Mouse (Mus musculus) limb, embryonic 10.5 days (tissue): Measurements from ENCODE around the gene Hs3st6. TPM values are rescaled to one million over a fixed set of nuclear protein-coding genes. Genes with fewer than 3 reads are reported as not detected.
A peak's percentile ranks its signal among the peaks of the same experiment; 100 is the strongest.
"Not testable (repeated sequence)": the region's sequence is repeated elsewhere in the genome, so short reads cannot be mapped to it uniquely, and the experiment has no call there.

Experiments
- DNase-seq: peaks from one replicate; pipeline ENCODE4 v3.0.0-alpha.2; 2017; ENCODE audit warnings: low spot score
- H3K27ac ChIP-seq: fragments of 300-500 bp; sonication (generic); 2 replicates; pipeline ENCODE4 v1.5.1; 2016; ENCODE audit warnings: mild to moderate bottlenecking
- H3K27me3 ChIP-seq: fragments of 300-500 bp; sonication (generic); 2 replicates; pipeline ENCODE4 v1.6.1; 2016; ENCODE audit warnings: low read depth, mild to moderate bottlenecking; ENCODE audit not compliant: poor library complexity, severe bottlenecking
- H3K36me3 ChIP-seq: fragments of 300-500 bp; sonication (generic); 2 replicates; pipeline ENCODE4 v1.6.1; 2016; ENCODE audit warnings: mild to moderate bottlenecking, moderate library complexity
- H3K4me1 ChIP-seq: fragments of 300-500 bp; sonication (generic); 2 replicates; pipeline ENCODE4 v1.6.1; 2016
- H3K4me3 ChIP-seq: fragments of 300-500 bp; sonication (generic); 2 replicates; pipeline ENCODE4 v1.5.1; 2016; ENCODE audit warnings: mild to moderate bottlenecking, moderate library complexity
- H3K9me3 ChIP-seq: fragments of 300-500 bp; sonication (generic); replicated peaks from 2 replicates; pipeline ENCODE4 v1.6.1; 2016; ENCODE audit warnings: mild to moderate bottlenecking
- WGBS: fragments of 180-500 bp; shearing (Covaris S2); methylation state at CpG from one replicate; pipeline ENCODE4 v1.1.7; 2016; 5-methylcytosine and 5-hydroxymethylcytosine counted together
- polyA plus RNA-seq: library from polyadenylated mRNA; unstranded; fragments of >200 nt; fragmentation: Nextera tagmentation; extraction: Ambion mirVana; gene quantifications from 2 replicates; pipeline ENCODE4 v1.2.1, GENCODE M21; 2016

Gene Hs3st6
- polyA plus RNA-seq, 1 experiment from 2014 or later, result 3.2 TPM

DNA sequence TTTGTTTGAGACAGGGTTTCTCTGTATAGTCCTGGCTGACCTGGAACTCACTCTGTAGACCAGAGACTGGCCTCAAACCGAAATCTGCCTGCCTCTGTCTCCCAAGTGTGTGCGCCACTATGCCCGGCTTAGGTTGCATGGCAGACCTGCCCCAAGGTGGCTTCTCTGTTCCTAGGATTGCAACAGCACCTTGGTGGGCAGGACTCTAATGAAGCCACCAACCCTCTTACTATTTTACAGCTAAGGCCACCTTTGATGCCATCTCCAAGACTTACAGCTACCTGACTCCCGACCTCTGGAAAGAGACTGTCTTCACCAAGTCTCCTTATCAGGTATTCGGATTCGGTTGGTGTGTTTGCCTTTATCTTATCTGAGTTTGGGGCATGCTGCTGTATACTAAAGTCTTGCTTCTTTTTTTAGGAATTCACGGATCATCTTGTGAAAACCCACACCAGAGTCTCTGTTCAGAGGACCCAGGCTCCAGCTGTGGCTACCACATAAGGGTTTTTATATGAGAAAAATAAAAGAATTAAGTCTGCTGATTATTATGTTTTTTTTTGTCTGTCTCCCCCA is 31.3 kb upstream of the Hs3st6 start:
- Histone ChIP-seq H3K4me3 (peak overlapping the region; percentile 77), H3K4me1 (peaks cover 32% of the 10 kb centered on the region), H3K36me3 (peaks cover 44% of the 10 kb centered on the region)
- not testable (repeated sequence) for H3K9me3 ChIP-seq, H3K27ac ChIP-seq, DNase-seq, H3K27me3 ChIP-seq
- 64% methylated on average over 7 of the region's 7 CpGs for WGBS

DNA sequence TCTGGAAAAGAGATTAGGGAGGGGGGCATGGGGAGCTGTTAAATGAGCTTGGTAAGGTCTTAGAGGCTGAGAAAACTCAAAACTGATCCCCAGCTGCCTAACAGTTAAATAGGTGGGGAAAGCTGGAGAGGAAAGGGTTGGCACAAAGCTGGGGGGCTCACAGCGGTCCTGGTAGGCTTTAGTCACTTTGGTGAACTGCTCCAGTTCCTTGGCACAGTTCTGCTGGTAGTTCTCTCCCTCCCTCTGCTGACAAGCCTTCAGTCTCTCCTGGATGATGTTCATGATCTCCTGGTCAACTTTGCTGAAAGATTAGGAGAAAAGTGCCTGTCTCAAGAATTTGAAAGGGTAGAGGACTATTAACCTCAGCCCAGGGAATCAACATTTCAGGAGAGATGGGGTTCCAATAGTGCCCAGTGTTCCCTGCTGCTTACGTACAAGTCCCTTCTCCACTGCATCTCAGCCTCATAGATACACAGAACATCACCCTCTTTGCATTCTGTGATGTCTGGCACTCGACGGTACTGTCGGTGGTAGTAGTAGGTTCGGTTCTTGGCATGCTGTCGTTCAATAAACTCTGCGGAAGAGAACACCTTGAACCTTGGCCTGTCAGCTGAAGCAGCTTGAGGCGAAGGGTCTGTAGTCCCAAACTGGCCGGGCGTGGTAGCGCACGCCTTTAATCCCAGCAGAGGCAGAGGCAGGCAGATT is 30.4 kb upstream of the Hs3st6 start:
- peaks cover 35% of the 10 kb centered on the region for H3K36me3 ChIP-seq
- 33% methylated on average over 13 of the region's 13 CpGs for WGBS
- no peak for DNase-seq

DNA sequence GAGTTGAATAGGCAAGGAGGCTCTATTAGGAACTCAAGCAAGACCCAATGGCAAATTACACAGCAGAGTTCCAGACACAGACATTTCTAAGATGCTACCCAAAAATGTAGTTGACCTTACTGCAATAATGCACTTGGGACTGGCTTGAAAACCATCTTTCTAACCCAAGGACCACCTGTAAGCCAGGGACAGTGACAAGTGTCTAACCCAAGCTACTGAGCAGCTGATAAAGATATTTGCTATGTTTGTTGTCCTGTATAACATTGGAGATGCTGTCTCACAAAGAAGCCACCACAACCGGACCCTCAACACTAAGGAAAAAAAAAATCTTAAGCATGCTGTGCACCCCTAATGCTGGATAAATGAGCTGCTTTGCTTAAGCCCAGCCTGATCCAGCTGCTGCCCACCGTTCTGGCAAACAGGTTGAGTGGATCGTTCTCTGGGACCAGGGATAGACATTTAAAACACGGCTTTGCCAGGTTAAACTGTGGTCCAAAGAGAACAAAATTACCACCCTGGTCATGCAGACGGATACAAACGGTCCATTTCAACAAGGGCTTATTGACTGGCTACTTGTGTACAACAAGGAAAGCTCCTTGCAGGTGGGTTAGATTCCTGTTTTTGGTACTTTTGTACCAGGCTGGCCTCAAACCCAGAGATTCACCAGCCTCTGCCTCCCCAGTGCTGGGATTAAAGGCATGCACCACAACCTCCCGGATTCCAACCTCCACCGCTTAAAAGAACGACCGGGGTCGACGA is 29.5 kb upstream of the Hs3st6 start:
- H3K27ac ChIP-seq, result peak overlapping the region; percentile 81
- WGBS, result 4% methylated on average over 12 of the region's 12 CpGs
- H3K27me3 ChIP-seq, result no peaks in the 10 kb centered on the region
- H3K4me1 ChIP-seq, result peaks cover 36% of the 10 kb centered on the region
- no peaks in the 10 kb centered on the region for H3K9me3 ChIP-seq
- peaks cover 25% of the 10 kb centered on the region for H3K36me3 ChIP-seq
- no peak for DNase-seq
- peak overlapping the region; percentile 77 for H3K4me3 ChIP-seq

More for the DNA sequence above, 30.4 kb upstream of the Hs3st6 start:
- H3K4me3 ChIP-seq, result peak overlapping the region; percentile 77
- no peaks in the 10 kb centered on the region for H3K27me3 ChIP-seq
- H3K4me1 ChIP-seq, result peaks cover 32% of the 10 kb centered on the region
- H3K9me3 ChIP-seq, result no peaks in the 10 kb centered on the region
- H3K27ac ChIP-seq, result no peak overlapping the region

DNA sequence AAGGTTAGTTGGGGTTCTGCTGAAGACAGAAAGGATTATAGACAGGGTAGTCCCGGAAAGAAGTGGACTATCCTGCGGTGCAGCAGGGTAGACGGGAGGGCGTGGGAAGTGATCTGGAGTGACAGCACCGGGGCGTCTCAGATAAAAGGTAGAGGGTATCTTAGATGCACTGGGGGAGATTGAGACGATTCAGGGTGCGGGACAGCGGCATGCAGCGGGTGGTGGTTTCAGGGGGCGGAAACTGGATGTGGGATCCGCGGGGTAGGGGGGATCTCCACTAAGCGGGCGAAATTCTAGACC is 29.0 kb upstream of the Hs3st6 start:
- H3K27ac ChIP-seq, result peak overlapping the region; percentile 81
- no peaks in the 10 kb centered on the region for H3K27me3 ChIP-seq
- H3K36me3 ChIP-seq, result peaks cover 21% of the 10 kb centered on the region
- peaks cover 34% of the 10 kb centered on the region for H3K4me1 ChIP-seq
- under 1% methylated on average over 15 of the region's 15 CpGs for WGBS
- DNase-seq, result no peak
- H3K4me3 ChIP-seq, result peak overlapping the region; percentile 77
- no peaks in the 10 kb centered on the region for H3K9me3 ChIP-seq

DNA sequence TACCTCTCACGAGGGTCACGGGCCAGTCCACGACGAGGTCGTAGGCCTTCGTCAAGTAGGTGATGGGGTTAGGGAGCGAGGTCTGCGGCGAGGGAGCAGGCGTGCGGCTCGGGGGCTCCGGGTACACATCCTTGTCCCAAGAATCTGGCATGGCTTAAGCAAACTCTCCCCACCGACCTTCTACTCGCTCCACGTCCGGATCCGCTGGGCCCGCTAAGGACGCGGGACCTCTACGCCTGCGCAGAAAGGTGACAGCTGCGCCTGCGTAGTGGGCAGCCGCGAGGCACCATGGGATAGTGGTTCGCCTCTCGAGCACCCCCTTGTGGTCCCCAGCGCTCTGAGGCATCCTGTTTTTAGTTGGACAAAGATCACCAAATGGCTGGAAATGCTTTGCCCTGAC is 28.6 kb upstream of the Hs3st6 start, which contains the start of gene Ndufb10:
Ndufb10 (minus strand) TSS at position 295 of the 400 bp plus-strand sequence.
- peak within 1 kb of the TSS; percentile 81 for H3K27ac ChIP-seq
- no peaks in the 10 kb centered on the region for H3K27me3 ChIP-seq
- DNase-seq, result peak; percentile 99
- H3K36me3 ChIP-seq, result peaks cover 21% of the 10 kb centered on the region
- H3K9me3 ChIP-seq, result no peaks in the 10 kb centered on the region
- peaks cover 32% of the 10 kb centered on the region for H3K4me1 ChIP-seq
- peak within 1 kb of the TSS; percentile 77 for H3K4me3 ChIP-seq
- under 1% methylated on average over 30 of the region's 30 CpGs for WGBS

DNA sequence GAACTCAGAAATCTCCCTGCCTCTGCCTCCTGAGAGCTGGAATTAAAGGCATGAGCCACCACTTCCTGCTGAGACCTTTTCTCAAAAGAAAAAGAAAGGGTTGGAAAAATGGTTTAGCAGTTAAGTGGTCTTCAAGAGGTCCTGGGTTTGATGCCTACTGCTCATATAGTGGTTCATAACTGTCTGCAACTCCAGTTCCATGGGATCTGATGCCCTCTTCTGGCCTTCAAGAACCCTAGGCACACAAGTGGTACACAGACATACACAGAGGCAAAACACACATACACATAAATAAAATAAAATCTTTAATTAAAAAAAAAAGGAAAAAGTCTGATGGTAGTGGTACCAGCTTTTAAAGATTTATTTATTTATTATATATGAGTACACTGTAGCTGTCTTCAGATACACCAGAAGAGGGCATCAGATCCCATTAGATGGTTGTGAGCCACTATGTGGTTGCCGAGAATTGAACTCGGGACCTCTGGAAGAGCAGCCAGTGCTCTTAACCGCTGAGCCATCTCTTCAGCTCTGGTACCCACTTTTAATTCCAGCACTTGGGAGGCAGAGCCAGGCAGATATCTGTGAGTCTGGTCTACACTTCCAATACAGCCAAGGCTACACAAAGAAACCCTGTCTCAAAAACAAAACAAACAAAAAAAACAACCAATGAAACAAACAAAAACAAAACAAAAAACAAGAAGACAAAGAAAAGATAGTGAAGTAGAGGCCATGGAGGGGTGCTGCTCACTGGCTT is 27.0 kb upstream of the Hs3st6 start:
- no peak for DNase-seq
- WGBS, result 69% methylated on average over 3 of the region's 3 CpGs
- H3K4me3 ChIP-seq, result no peak overlapping the region
- peaks cover 32% of the 10 kb centered on the region for H3K4me1 ChIP-seq
- H3K9me3 ChIP-seq, result no peaks in the 10 kb centered on the region
- H3K27me3 ChIP-seq, result no peaks in the 10 kb centered on the region
- peaks cover 17% of the 10 kb centered on the region for H3K36me3 ChIP-seq
- no peak overlapping the region for H3K27ac ChIP-seq

DNA sequence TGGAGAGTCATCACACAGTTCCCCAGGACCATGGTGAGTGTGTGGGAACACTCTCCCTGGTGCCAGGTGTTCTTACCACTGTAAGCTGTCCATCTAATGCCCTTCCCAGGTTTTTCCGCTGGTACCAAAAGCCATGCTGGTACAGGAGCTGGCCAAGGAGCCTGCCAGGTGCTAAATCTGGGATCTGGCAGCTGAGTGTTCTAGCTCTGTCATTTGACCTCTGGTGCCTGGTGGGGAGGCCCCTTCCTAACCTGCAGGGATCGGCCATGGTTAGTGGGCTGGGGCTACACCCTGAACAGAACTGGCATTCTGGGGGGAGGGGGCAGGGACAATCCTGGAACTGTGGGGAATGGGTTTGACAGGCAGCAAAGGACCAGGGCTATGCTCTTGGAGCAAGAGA is 25.2 kb upstream of the Hs3st6 start, which contains the start of gene Rpl3l:
Rpl3l (plus strand) TSS at position 203 of the 400 bp plus-strand sequence.
- WGBS, result 76% methylated on average over 2 of the region's 2 CpGs
- Histone ChIP-seq H3K4me3 (no peak within 1 kb of the TSS), H3K27me3 (no peaks in the 10 kb centered on the region), H3K9me3 (no peaks in the 10 kb centered on the region), H3K36me3 (peaks cover 1% of the 10 kb centered on the region), H3K27ac (no peak within 1 kb of the TSS), H3K4me1 (peaks cover 17% of the 10 kb centered on the region)
- no peak for DNase-seq

DNA sequence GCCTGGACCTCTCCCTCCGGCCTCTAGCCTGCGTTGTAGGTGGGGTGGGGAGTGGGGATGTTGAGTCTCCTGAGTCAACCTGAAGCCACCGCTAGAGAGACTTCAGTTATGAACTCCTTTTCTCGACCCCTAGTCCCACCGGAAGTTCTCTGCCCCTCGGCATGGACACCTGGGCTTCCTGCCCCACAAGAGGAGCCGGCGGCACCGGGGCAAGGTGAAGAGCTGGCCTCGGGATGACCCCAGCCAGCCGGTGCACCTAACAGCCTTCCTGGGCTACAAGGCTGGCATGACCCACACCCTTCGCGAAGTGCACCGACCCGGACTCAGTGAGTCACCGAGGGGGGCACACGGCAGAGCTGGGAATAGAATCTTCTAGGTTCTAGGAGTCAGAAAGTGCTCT is 24.6 kb upstream of the Hs3st6 start:
- no peak for DNase-seq
- Histone ChIP-seq H3K4me3 (no peak overlapping the region), H3K36me3 (no peaks in the 10 kb centered on the region), H3K27me3 (no peaks in the 10 kb centered on the region), H3K27ac (no peak overlapping the region), H3K9me3 (no peaks in the 10 kb centered on the region), H3K4me1 (peaks cover 11% of the 10 kb centered on the region)
- WGBS, result 76% methylated on average over 17 of the region's 17 CpGs

DNA sequence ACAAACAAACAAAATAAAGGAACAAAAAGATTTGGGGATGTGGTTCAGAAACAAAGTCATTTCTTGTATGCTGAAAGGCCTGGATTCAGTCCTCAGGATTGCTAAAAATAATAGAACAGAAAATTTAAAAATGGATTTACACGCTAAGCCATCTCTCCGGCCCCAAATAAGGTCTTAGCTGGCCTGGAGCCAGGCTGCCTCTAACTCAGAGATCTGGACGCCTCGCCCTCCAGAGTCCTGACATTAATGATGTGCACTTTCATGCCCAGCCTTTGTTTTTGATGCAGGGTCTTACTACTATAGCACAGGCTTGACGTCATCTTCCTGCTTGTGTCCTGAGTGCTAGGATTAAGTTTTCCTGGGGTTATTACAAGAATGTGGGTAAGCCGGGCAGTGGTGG is 23.7 kb upstream of the Hs3st6 start:
- no peak overlapping the region for H3K4me3 ChIP-seq
- H3K27ac ChIP-seq, result no peak overlapping the region
- no peaks in the 10 kb centered on the region for H3K36me3 ChIP-seq
- peaks cover 4% of the 10 kb centered on the region; the same call in 1 of the 2 replicates for H3K4me1 ChIP-seq
- no peaks in the 10 kb centered on the region for H3K9me3 ChIP-seq
- no peak for DNase-seq
- 91% methylated on average over 6 of the region's 6 CpGs for WGBS
- H3K27me3 ChIP-seq, result no peaks in the 10 kb centered on the region

DNA sequence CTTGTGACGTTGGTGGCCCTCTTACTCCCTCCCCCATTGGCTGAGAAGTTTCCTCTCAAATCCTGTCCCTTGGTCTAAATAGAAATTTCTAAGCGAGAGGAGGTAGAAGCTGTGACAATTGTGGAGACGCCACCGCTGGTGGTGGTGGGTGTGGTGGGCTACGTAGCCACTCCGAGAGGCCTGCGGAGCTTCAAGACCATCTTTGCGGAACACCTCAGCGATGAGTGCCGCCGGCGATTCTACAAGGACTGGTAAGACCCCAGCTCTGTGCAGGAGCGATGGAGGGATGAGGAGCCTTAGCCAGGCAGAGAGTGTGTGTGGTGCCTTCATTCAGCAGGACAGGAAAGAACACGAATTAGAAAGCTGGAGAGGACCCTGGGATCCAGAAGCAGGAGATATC is 22.0 kb upstream of the Hs3st6 start:
- H3K9me3 ChIP-seq, result no peaks in the 10 kb centered on the region
- H3K27me3 ChIP-seq, result no peaks in the 10 kb centered on the region
- DNase-seq, result no peak
- no peak overlapping the region for H3K27ac ChIP-seq
- 84% methylated on average over 14 of the region's 14 CpGs for WGBS
- H3K4me1 ChIP-seq, result peaks cover 6% of the 10 kb centered on the region; the same call in 1 of the 2 replicates
- H3K4me3 ChIP-seq, result no peak overlapping the region
- no peaks in the 10 kb centered on the region for H3K36me3 ChIP-seq

DNA sequence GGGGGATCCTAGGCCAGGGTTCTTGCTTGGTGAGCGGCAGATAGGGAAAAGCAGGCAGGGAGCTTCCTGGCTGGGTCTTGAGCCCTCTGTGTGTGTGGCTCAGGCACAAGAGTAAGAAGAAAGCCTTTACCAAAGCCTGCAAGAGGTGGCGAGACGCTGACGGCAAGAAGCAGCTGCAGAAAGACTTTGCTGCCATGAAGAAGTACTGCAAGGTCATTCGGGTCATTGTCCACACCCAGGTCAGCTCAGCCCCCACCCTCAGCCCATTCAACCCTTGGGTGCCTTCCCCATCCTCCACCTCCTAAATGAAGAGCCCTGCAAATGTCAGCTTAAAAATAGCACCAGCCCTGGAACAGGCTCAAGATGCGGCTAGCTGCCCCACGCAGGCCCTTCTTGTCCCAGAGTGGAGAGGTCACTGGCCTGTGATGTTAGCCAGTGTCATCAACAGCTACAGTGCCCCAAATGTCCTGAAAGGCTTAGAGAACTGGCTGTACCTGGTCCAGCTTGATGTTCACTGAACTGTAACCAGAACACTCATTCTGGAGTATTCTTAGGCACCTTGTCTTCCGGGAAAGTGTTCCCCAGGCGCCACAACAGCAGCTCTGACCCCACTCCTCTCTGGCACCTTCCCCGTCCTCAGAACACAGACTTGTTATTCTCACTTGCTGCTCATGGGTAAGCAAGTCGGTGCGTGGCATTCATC is 20.4 kb upstream of the Hs3st6 start:
- no peaks in the 10 kb centered on the region for H3K36me3 ChIP-seq
- H3K4me1 ChIP-seq, result peaks cover 19% of the 10 kb centered on the region
- no peaks in the 10 kb centered on the region for H3K27me3 ChIP-seq
- DNase-seq, result no peak
- WGBS, result 83% methylated on average over 12 of the region's 12 CpGs
- H3K4me3 ChIP-seq, result no peak overlapping the region
- no peaks in the 10 kb centered on the region for H3K9me3 ChIP-seq
- no peak overlapping the region for H3K27ac ChIP-seq

DNA sequence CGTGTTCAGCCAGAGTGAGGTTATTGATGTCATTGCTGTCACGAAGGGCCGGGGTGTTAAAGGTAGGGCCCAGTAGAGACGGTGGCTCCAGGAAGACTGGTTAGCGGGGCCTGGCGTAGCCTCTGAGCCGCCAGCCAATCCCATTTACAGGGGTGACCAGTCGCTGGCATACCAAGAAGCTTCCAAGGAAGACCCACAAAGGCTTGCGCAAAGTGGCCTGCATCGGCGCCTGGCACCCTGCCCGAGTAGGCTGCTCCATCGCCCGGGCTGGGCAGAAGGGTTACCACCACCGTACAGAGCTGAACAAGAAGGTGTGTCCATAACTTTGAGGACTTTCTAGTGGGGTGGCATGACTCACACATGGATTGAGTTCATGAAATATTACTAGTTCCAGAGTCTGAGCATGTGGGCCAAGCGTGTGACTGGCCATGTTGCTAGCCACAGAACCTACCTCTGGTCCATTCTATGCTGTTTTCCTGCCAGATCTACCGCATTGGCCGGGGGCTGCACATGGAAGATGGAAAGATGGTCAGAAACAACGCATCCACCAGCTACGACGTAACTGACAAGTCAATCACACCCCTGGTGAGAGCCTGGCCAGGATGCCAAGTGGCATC is 19.2 kb upstream of the Hs3st6 start:
- Histone ChIP-seq H3K9me3 (no peaks in the 10 kb centered on the region), H3K4me3 (no peak overlapping the region), H3K36me3 (no peaks in the 10 kb centered on the region), H3K27ac (no peak overlapping the region), H3K27me3 (no peaks in the 10 kb centered on the region), H3K4me1 (peaks cover 16% of the 10 kb centered on the region)
- no peak for DNase-seq
- WGBS, result 89% methylated on average over 21 of the region's 21 CpGs
